Comparison of ENCODE assay signal across 8 mouse cellular contexts in genomic region chr5:125158232-125158961, GRCm38 (mm10). TPM values are rescaled to one million over a fixed set of nuclear protein-coding genes. Genes with fewer than 3 reads are reported as not detected.
DNase-seq lines count a peak whose midpoint lies in the region; ATAC-seq and TF ChIP-seq lines count a peak whose summit lies in the region.

No protein-coding gene starts in this region.

- DNase-seq in kidney, adult 2 months = peak; percentile 64
- DNase-seq in kidney, adult 8-10 months = no peak
- peak; percentile 52 for DNase-seq in c-Kit-positive CD71-positive TER-119-positive erythroid progenitor cells, embryonic 14.5 days (ENCODE audit: low spot score)
- peak; percentile 74 to 81 for DNase-seq in kidney, postnatal 4 days
- peak; percentile 77 for DNase-seq in midbrain, embryonic 14.5 days
- peak; percentile 51 for DNase-seq in thymus, adult 2 months
- no peak for DNase-seq in frontal cortex, postnatal 25 days (ENCODE audit: low spot score in 2 of 2)

- TF ChIP-seq CTCF in kidney, adult 2 months (conservative IDR thresholded peaks at IDR 0.05; ENCODE audit: insufficient read depth, insufficient read length, low read depth, low read length) = no peak
- TF ChIP-seq CTCF in thymus, adult 2 months (IDR thresholded peaks at IDR 0.05; ENCODE audit: borderline replicate concordance, control insufficient read depth, extremely low read depth, insufficient read depth, low read length, poor library complexity) = no peak

- peak overlapping the region; percentile 55 for H3K4me2 ChIP-seq in heart, embryonic 14.5 days (ENCODE audit: low read length)
- peak overlapping the region; percentile 40 for H3K4me2 ChIP-seq in midbrain, embryonic 14.5 days (ENCODE audit: low read length)

- H3K36me3 ChIP-seq in kidney, adult 2 months (ENCODE audit: control insufficient read depth, insufficient read depth, low read length) = no peaks in the 10 kb centered on the region
- 0 out of 2 replicates have a peak, but pooled peaks cover 7% of the 10 kb centered on the region for H3K36me3 ChIP-seq in heart, embryonic 14.5 days (ENCODE audit: control insufficient read depth, insufficient read depth, low read length)
- H3K36me3 ChIP-seq in midbrain, embryonic 14.5 days (ENCODE audit: control insufficient read depth, insufficient read depth, low read length) = no peaks in the 10 kb centered on the region
- H3K36me3 ChIP-seq in thymus, adult 2 months (ENCODE audit: control insufficient read depth, insufficient read depth, low read length) = no peaks in the 10 kb centered on the region

- peaks cover 37% of the 10 kb centered on the region for H3K4me1 ChIP-seq in kidney, adult 2 months (ENCODE audit: control insufficient read depth, insufficient read depth, low read length)
- peaks cover 52 to 84% of the 10 kb centered on the region in 2 experiments for H3K4me1 ChIP-seq in heart, embryonic 14.5 days (ENCODE audit: control insufficient read depth in 2 of 2, insufficient read depth in 2 of 2, low read length in 2 of 2)
- peaks cover 87% of the 10 kb centered on the region for H3K4me1 ChIP-seq in midbrain, embryonic 14.5 days (ENCODE audit: control insufficient read depth, insufficient read depth, low read length)
- peaks cover 59% of the 10 kb centered on the region for H3K4me1 ChIP-seq in thymus, adult 2 months (replicated peaks; ENCODE audit: control insufficient read depth, insufficient read depth, low read length)

- TF ChIP-seq POLR2A in kidney, adult 2 months (IDR thresholded peaks at IDR 0.05; ENCODE audit: low read depth, low read length) = no peak
- TF ChIP-seq POLR2A in thymus, adult 2 months (IDR thresholded peaks at IDR 0.05; ENCODE audit: control insufficient read depth, extremely low read depth, insufficient read depth, low read length, poor library complexity) = no peak

- 32% methylated on average over 21 of the region's 21 CpGs for WGBS in kidney, adult 2 months
- 16% methylated on average over 21 of the region's 21 CpGs for WGBS in heart, embryonic 14.5 days
- 13% methylated on average over 21 of the region's 21 CpGs for WGBS in midbrain, embryonic 14.5 days
- 3% methylated on average over 21 of the region's 21 CpGs for WGBS in thymus, adult 2 months

- no peak overlapping the region for H3K4me3 ChIP-seq in kidney, adult 2 months (ENCODE audit: insufficient read depth, low read depth, low read length)
- H3K4me3 ChIP-seq in heart, embryonic 14.5 days (ENCODE audit: control insufficient read depth in 1 of 2, insufficient read depth in 1 of 2, low read depth in 1 of 2, low read length in 2 of 2) = no peak overlapping the region
- no peak overlapping the region for H3K4me3 ChIP-seq in midbrain, embryonic 14.5 days (replicated peaks; ENCODE audit: low read depth, low read length)
- peak overlapping the region; percentile 2 for H3K4me3 ChIP-seq in thymus, adult 2 months (ENCODE audit: control insufficient read depth, insufficient read depth, low read length)

- no peaks in the 10 kb centered on the region for H3K27me3 ChIP-seq in kidney, adult 2 months (replicated peaks; ENCODE audit: control insufficient read depth, insufficient read depth, low read length)
- no peaks in the 10 kb centered on the region for H3K27me3 ChIP-seq in heart, embryonic 14.5 days (ENCODE audit: control insufficient read depth, insufficient read depth, low read length)
- no peaks in the 10 kb centered on the region for H3K27me3 ChIP-seq in midbrain, embryonic 14.5 days (ENCODE audit: control insufficient read depth, insufficient read depth, low read length)
- no peaks in the 10 kb centered on the region for H3K27me3 ChIP-seq in thymus, adult 2 months (ENCODE audit: control insufficient read depth, insufficient read depth, low read length)

- H3K9me3 ChIP-seq in heart, embryonic 14.5 days (ENCODE audit: control insufficient read depth, low read length) = no peaks in the 10 kb centered on the region
- no peaks in the 10 kb centered on the region for H3K9me3 ChIP-seq in midbrain, embryonic 14.5 days (ENCODE audit: control insufficient read depth, low read length)

- H3K27ac ChIP-seq in kidney, adult 2 months (ENCODE audit: insufficient read depth, low read depth, low read length) = peak overlapping the region; percentile 6
- peak overlapping the region in 1 of 2 experiments; percentile 79; a peak in 2 of 4 replicates for H3K27ac ChIP-seq in heart, embryonic 14.5 days (replicated peaks in 1 of 2; ENCODE audit: control insufficient read depth in 1 of 2, insufficient read depth in 1 of 2, low read depth in 2 of 2, low read length in 2 of 2)
- H3K27ac ChIP-seq in midbrain, embryonic 14.5 days (replicated peaks; ENCODE audit: low read depth, low read length) = peak overlapping the region; percentile 85
- H3K27ac ChIP-seq in thymus, adult 2 months (ENCODE audit: control insufficient read depth, insufficient read depth, low read length) = no peak overlapping the region

- peak; percentile 15; the same call in 1 of the 2 replicates for ATAC-seq in heart, embryonic 14.5 days (ENCODE audit: insufficient number of reproducible peaks, insufficient read depth, low FRiP score, low read depth)
- ATAC-seq in midbrain, embryonic 14.5 days (ENCODE audit: low FRiP score, low TSS enrichment) = peak; percentile 38

- peak overlapping the region; percentile 66 for H3K9ac ChIP-seq in heart, embryonic 14.5 days (ENCODE audit: low read length)
- H3K9ac ChIP-seq in midbrain, embryonic 14.5 days (replicated peaks; ENCODE audit: low read length) = peak overlapping the region; percentile 54

RNA-seq across cellular contexts. Expression of gene Ncor2, which starts 20.6 kb away (rescaled TPM):
- 32.0 and 38.8 TPM in 2 replicates for polyA plus RNA-seq in kidney, adult 2 months (2012; rRNA removed)
- 16.2 and 17.6 TPM in 2 replicates for polyA plus RNA-seq in heart, embryonic 14.5 days (2014; fragmentation: Nextera tagmentation; extraction: Ambion mirVana)
- polyA plus RNA-seq in midbrain, embryonic 14.5 days (2014; fragmentation: Nextera tagmentation; extraction: Ambion mirVana) = 23.7 and 24.0 TPM in 2 replicates
- 75.8 and 98.4 TPM in 2 replicates for polyA plus RNA-seq in thymus, adult 2 months (2012; rRNA removed)

Comparison
In these comparisons a context has a peak if more than half of its experiments do, and no peak if none do; other contexts are left out.
1. DNase-seq: peak in kidney, adult 2 months (single experiment), c-Kit-positive CD71-positive TER-119-positive erythroid progenitor cells, embryonic 14.5 days (single experiment), kidney, postnatal 4 days (2 of 2), midbrain, embryonic 14.5 days (single experiment) and thymus, adult 2 months (single experiment); none in kidney, adult 8-10 months (0 of 2) and frontal cortex, postnatal 25 days (0 of 2).